In genomic region chr15:95428003-95428663, GRCm38 (mm10) we compare ENCODE assay signal across 15 mouse cellular contexts.
DNase-seq lines count a peak whose midpoint lies in the region; ATAC-seq lines count a peak whose summit lies in the region.
"Had no signal": no experiment of that assay in that cellular context is flagged by ENCODE, and none has a peak within 500 bp of the region (broad histone marks: within the 10 kb centered on the region; RNA-seq: fewer than 3 reads in every experiment).

No protein-coding gene starts in this region.

- no peak for DNase-seq in intestine, embryonic 14.5 days (ENCODE audit: low spot score)
- DNase-seq in forebrain, embryonic 10.5 days (ENCODE audit: extremely low spot score, low spot score): no peak
- no peak for DNase-seq in hindbrain, embryonic 14.5 days (ENCODE audit: low spot score)
- no peak for DNase-seq in adrenal gland, postnatal 10 days
- DNase-seq in adrenal gland, postnatal 25 days: no peak
- DNase-seq: cerebellum, adult 9-11 months; heart, adult 18-20 months; heart, postnatal 10 days; kidney, adult 2 months; liver, postnatal 0 days had no signal

- H3K4me2 ChIP-seq in intestine, embryonic 14.5 days (ENCODE audit: low read length): no peak overlapping the region
- H3K4me2 ChIP-seq in intestine, embryonic 16.5 days (ENCODE audit: low read depth, low read length): no peak overlapping the region
- no peak overlapping the region for H3K4me2 ChIP-seq in hindbrain, embryonic 14.5 days (replicated peaks)
- H3K4me2 ChIP-seq in neural tube, embryonic 13.5 days: no peak overlapping the region

- no peaks in the 10 kb centered on the region for H3K9me3 ChIP-seq in intestine, embryonic 14.5 days (ENCODE audit: control insufficient read depth, low read length)
- H3K9me3 ChIP-seq in intestine, embryonic 16.5 days (ENCODE audit: control insufficient read depth, low read length): no peaks in the 10 kb centered on the region
- no peaks in the 10 kb centered on the region for H3K9me3 ChIP-seq in forebrain, embryonic 10.5 days
- H3K9me3 ChIP-seq in hindbrain, embryonic 14.5 days (ENCODE audit: control insufficient read depth, low read length): no peaks in the 10 kb centered on the region
- H3K9me3 ChIP-seq in neural tube, embryonic 13.5 days: no peaks in the 10 kb centered on the region

- 73% methylated on average over 7 of the region's 7 CpGs for WGBS in intestine, embryonic 14.5 days
- WGBS in intestine, embryonic 16.5 days: 72% methylated on average over 7 of the region's 7 CpGs
- 54% methylated on average over 7 of the region's 7 CpGs for WGBS in forebrain, embryonic 10.5 days
- 37% methylated on average over 7 of the region's 7 CpGs for WGBS in hindbrain, embryonic 14.5 days
- 19% methylated on average over 7 of the region's 7 CpGs for WGBS in neural tube, embryonic 13.5 days

- H3K36me3 ChIP-seq in intestine, embryonic 14.5 days (ENCODE audit: control insufficient read depth, insufficient read depth, low read length): no peaks in the 10 kb centered on the region
- no peaks in the 10 kb centered on the region for H3K36me3 ChIP-seq in intestine, embryonic 16.5 days (ENCODE audit: control insufficient read depth, insufficient read depth, low read length)
- peaks cover 7% of the 10 kb centered on the region; the same call in 1 of the 2 replicates for H3K36me3 ChIP-seq in forebrain, embryonic 10.5 days (replicated peaks)
- H3K36me3 ChIP-seq in hindbrain, embryonic 14.5 days (replicated peaks; ENCODE audit: control insufficient read depth, insufficient read depth): peaks cover 20% of the 10 kb centered on the region
- no peaks in the 10 kb centered on the region for H3K36me3 ChIP-seq in neural tube, embryonic 13.5 days
- H3K36me3 ChIP-seq: G1E had no signal

- H3K27ac ChIP-seq in intestine, embryonic 14.5 days (ENCODE audit: low read depth): peak overlapping the region; percentile 22; the same call in 1 of the 2 replicates
- H3K27ac ChIP-seq in intestine, embryonic 16.5 days (ENCODE audit: low read length): no peak overlapping the region
- H3K27ac ChIP-seq in forebrain, embryonic 10.5 days: peak overlapping the region; percentile 58; the same call in 1 of the 2 replicates
- H3K27ac ChIP-seq in hindbrain, embryonic 14.5 days: peak overlapping the region; percentile 26; the same call in 1 of the 2 replicates
- peak overlapping the region; percentile 74 for H3K27ac ChIP-seq in neural tube, embryonic 13.5 days (replicated peaks)
- H3K27ac ChIP-seq: macrophage had no signal

- no peak for ATAC-seq in intestine, embryonic 14.5 days (replicated peaks; ENCODE audit: low FRiP score, low TSS enrichment, low read depth)
- ATAC-seq in intestine, embryonic 16.5 days: no peak
- no peak for ATAC-seq in hindbrain, embryonic 14.5 days (ENCODE audit: low FRiP score)
- ATAC-seq in neural tube, embryonic 13.5 days (ENCODE audit: low read depth): 0 out of 2 replicates have a peak, but pooled peaks have one; percentile 57
- ATAC-seq in frontal cortex, adult (ENCODE audit: low TSS enrichment): no peak
- ATAC-seq: liver, postnatal 0 days had no signal

- no peak overlapping the region for H3K9ac ChIP-seq in intestine, embryonic 14.5 days (ENCODE audit: low read length)
- H3K9ac ChIP-seq in intestine, embryonic 16.5 days (ENCODE audit: low read depth, low read length): no peak overlapping the region
- no peak overlapping the region for H3K9ac ChIP-seq in hindbrain, embryonic 14.5 days
- H3K9ac ChIP-seq in neural tube, embryonic 13.5 days: no peak overlapping the region
- H3K9ac ChIP-seq: liver, postnatal 0 days had no signal

- no peak overlapping the region for H3K4me3 ChIP-seq in intestine, embryonic 14.5 days (ENCODE audit: low read depth, low read length)
- no peak overlapping the region for H3K4me3 ChIP-seq in intestine, embryonic 16.5 days (ENCODE audit: low read length)
- H3K4me3 ChIP-seq in forebrain, embryonic 10.5 days: no peak overlapping the region
- no peak overlapping the region for H3K4me3 ChIP-seq in hindbrain, embryonic 14.5 days (replicated peaks; ENCODE audit: low read length)
- no peak overlapping the region for H3K4me3 ChIP-seq in neural tube, embryonic 13.5 days

- no peaks in the 10 kb centered on the region; the same call in 1 of the 2 replicates for H3K4me1 ChIP-seq in intestine, embryonic 14.5 days (replicated peaks; ENCODE audit: control insufficient read depth, insufficient read depth, low read length)
- no peaks in the 10 kb centered on the region for H3K4me1 ChIP-seq in intestine, embryonic 16.5 days (ENCODE audit: control insufficient read depth, insufficient read depth, low read length)
- H3K4me1 ChIP-seq in forebrain, embryonic 10.5 days: peaks cover 36% of the 10 kb centered on the region
- peaks cover 24% of the 10 kb centered on the region for H3K4me1 ChIP-seq in hindbrain, embryonic 14.5 days (replicated peaks; ENCODE audit: control insufficient read depth, insufficient read depth, low read length)
- H3K4me1 ChIP-seq in neural tube, embryonic 13.5 days (replicated peaks): peaks cover 44% of the 10 kb centered on the region

- H3K27me3 ChIP-seq in intestine, embryonic 14.5 days (replicated peaks; ENCODE audit: control insufficient read depth, insufficient read depth, low read length): no peaks in the 10 kb centered on the region
- H3K27me3 ChIP-seq in intestine, embryonic 16.5 days (replicated peaks; ENCODE audit: control insufficient read depth, insufficient read depth, low read length): no peaks in the 10 kb centered on the region
- H3K27me3 ChIP-seq in forebrain, embryonic 10.5 days (ENCODE audit: poor library complexity, severe bottlenecking): 0 out of 2 replicates have a peak, but pooled peaks cover 8% of the 10 kb centered on the region
- H3K27me3 ChIP-seq in hindbrain, embryonic 14.5 days (ENCODE audit: control insufficient read depth, insufficient read depth, low read length): no peaks in the 10 kb centered on the region
- no peaks in the 10 kb centered on the region for H3K27me3 ChIP-seq in neural tube, embryonic 13.5 days
